Mouse (Mus musculus) heart, embryonic 10.5 days (tissue): ENCODE measurements around the gene Hoxb2. TPM values are rescaled to one million over a fixed set of nuclear protein-coding genes. Genes with fewer than 3 reads are reported as not detected.

ENCODE experiments used
- DNase-seq: peaks from one replicate; pipeline ENCODE4 v3.0.0-alpha.2; 2017; ENCODE audit warnings: low spot score
- H3K27ac ChIP-seq: fragments of 300-500 bp; sonication (generic); 2 replicates; pipeline ENCODE4 v1.5.1; 2016; ENCODE audit warnings: mild to moderate bottlenecking
- H3K27me3 ChIP-seq: fragments of 300-500 bp; sonication (generic); 2 replicates; pipeline ENCODE4 v1.6.1; 2016; ENCODE audit warnings: mild to moderate bottlenecking; ENCODE audit not compliant: poor library complexity, insufficient read depth, severe bottlenecking
- H3K36me3 ChIP-seq: fragments of 300-500 bp; sonication (generic); 2 replicates; pipeline ENCODE4 v1.6.1; 2016; ENCODE audit warnings: mild to moderate bottlenecking, moderate library complexity
- H3K4me1 ChIP-seq: fragments of 300-500 bp; sonication (generic); 2 replicates; pipeline ENCODE4 v1.6.1; 2016; ENCODE audit warnings: mild to moderate bottlenecking
- H3K4me3 ChIP-seq: fragments of 300-500 bp; sonication (generic); 2 replicates; pipeline ENCODE4 v1.5.1; 2016; ENCODE audit warnings: mild to moderate bottlenecking, moderate library complexity
- H3K9me3 ChIP-seq: fragments of 300-500 bp; sonication (generic); 2 replicates; pipeline ENCODE4 v1.6.1; 2016; ENCODE audit warnings: mild to moderate bottlenecking, moderate library complexity
- WGBS: fragments of 180-500 bp; shearing (Covaris S2); methylation state at CpG from one replicate; pipeline ENCODE4 v1.1.7; 2016; 5-methylcytosine and 5-hydroxymethylcytosine counted together
- polyA plus RNA-seq: library from polyadenylated mRNA; unstranded; fragments of >200 nt; fragmentation: Nextera tagmentation; extraction: Ambion mirVana; gene quantifications from 2 replicates; pipeline ENCODE4 v1.2.1, GENCODE M21; 2016

The Hoxb2 gene
- polyA plus RNA-seq: 5.7 and 27.6 TPM in 2 replicates

GRCm38 (mm10) chr11:96350341-96350624, at the start of gene Hoxb2:
Gene Hoxb2, plus strand, starts transcription at chr11:96350525.
- H3K9me3 ChIP-seq: no peaks in the 10 kb centered on the region
- peak within 1 kb of the TSS; percentile 95 for H3K27ac ChIP-seq
- H3K36me3 ChIP-seq: no peaks in the 10 kb centered on the region
- H3K4me3 ChIP-seq: peak within 1 kb of the TSS; percentile 78
- peaks cover 70% of the 10 kb centered on the region for H3K4me1 ChIP-seq
- H3K27me3 ChIP-seq: peaks cover 93% of the 10 kb centered on the region
- no peak for DNase-seq
- WGBS: 5% methylated on average over 2 of the region's 2 CpGs

- Histone ChIP-seq H3K9me3 (no peaks in the 10 kb centered on the region), H3K36me3 (no peaks in the 10 kb centered on the region), H3K4me3 (peak overlapping the region; percentile 40), H3K4me1 (peaks cover 33% of the 10 kb centered on the region), H3K27ac (no peak overlapping the region), H3K27me3 (peaks cover 100% of the 10 kb centered on the region)
- WGBS: 7% methylated on average over 10 of the region's 10 CpGs
- no peak for DNase-seq
Observed at GRCm38 (mm10) chr11:96301064-96301431, 49.3 kb upstream of the Hoxb2 start.

GRCm38 (mm10) chr11:96301837-96302236, 48.5 kb upstream of the Hoxb2 start:
- no peak for DNase-seq
- Histone ChIP-seq H3K27me3 (peaks cover 100% of the 10 kb centered on the region), H3K36me3 (no peaks in the 10 kb centered on the region), H3K4me1 (peaks cover 33% of the 10 kb centered on the region), H3K4me3 (no peak overlapping the region), H3K9me3 (no peaks in the 10 kb centered on the region), H3K27ac (no peak overlapping the region)
- WGBS: under 1% methylated on average over 15 of the region's 15 CpGs

- Histone ChIP-seq H3K36me3 (no peaks in the 10 kb centered on the region), H3K27ac (no peak overlapping the region), H3K27me3 (peaks cover 100% of the 10 kb centered on the region), H3K9me3 (no peaks in the 10 kb centered on the region), H3K4me3 (peak overlapping the region; percentile 57; the same call in 1 of the 2 replicates), H3K4me1 (peaks cover 33% of the 10 kb centered on the region)
- DNase-seq: no peak
- 6% methylated on average over 23 of the region's 23 CpGs for WGBS
Observed at GRCm38 (mm10) chr11:96302381-96303150, 47.8 kb upstream of the Hoxb2 start.

GRCm38 (mm10) chr11:96303151-96304099, 46.9 kb upstream of the Hoxb2 start, which contains the start of gene Hoxb5:
Gene Hoxb5, plus strand, starts transcription at chr11:96303336.
- DNase-seq: no peak
- Histone ChIP-seq H3K9me3 (no peaks in the 10 kb centered on the region), H3K36me3 (no peaks in the 10 kb centered on the region), H3K4me3 (peak within 1 kb of the TSS; percentile 57), H3K4me1 (peaks cover 33% of the 10 kb centered on the region), H3K27me3 (peaks cover 100% of the 10 kb centered on the region), H3K27ac (peak within 1 kb of the TSS; percentile 76)
- WGBS: 1% methylated on average over 69 of the region's 69 CpGs

GRCm38 (mm10) chr11:96304381-96305195, 45.7 kb upstream of the Hoxb2 start:
- Histone ChIP-seq H3K9me3 (no peaks in the 10 kb centered on the region), H3K4me3 (peak overlapping the region; percentile 46), H3K4me1 (peaks cover 26% of the 10 kb centered on the region), H3K36me3 (no peaks in the 10 kb centered on the region), H3K27me3 (peaks cover 100% of the 10 kb centered on the region), H3K27ac (peak overlapping the region; percentile 64)
- WGBS: 2% methylated on average over 38 of the region's 38 CpGs
- no peak for DNase-seq

GRCm38 (mm10) chr11:96305505-96306182, 44.7 kb upstream of the Hoxb2 start:
- DNase-seq: no peak
- H3K27me3 ChIP-seq: peaks cover 100% of the 10 kb centered on the region
- H3K4me1 ChIP-seq: peaks cover 18% of the 10 kb centered on the region
- H3K27ac ChIP-seq: no peak overlapping the region
- 43% methylated on average over 6 of the region's 6 CpGs for WGBS
- no peak overlapping the region for H3K4me3 ChIP-seq
- H3K36me3 ChIP-seq: no peaks in the 10 kb centered on the region
- no peaks in the 10 kb centered on the region for H3K9me3 ChIP-seq

GRCm38 (mm10) chr11:96306183-96306907, 44.0 kb upstream of the Hoxb2 start:
- Histone ChIP-seq H3K4me3 (no peak overlapping the region), H3K27me3 (peaks cover 100% of the 10 kb centered on the region), H3K9me3 (no peaks in the 10 kb centered on the region), H3K4me1 (peaks cover 19% of the 10 kb centered on the region), H3K36me3 (no peaks in the 10 kb centered on the region), H3K27ac (no peak overlapping the region)
- no peak for DNase-seq
- 16% methylated on average over 7 of the region's 7 CpGs for WGBS

- Histone ChIP-seq H3K27ac (no peak overlapping the region), H3K4me1 (peaks cover 25% of the 10 kb centered on the region)
Observed at GRCm38 (mm10) chr11:96306908-96307269, 43.4 kb upstream of the Hoxb2 start.

GRCm38 (mm10) chr11:96308763-96309162, 41.6 kb upstream of the Hoxb2 start:
- no peaks in the 10 kb centered on the region for H3K9me3 ChIP-seq
- DNase-seq: no peak
- H3K4me1 ChIP-seq: peaks cover 24% of the 10 kb centered on the region
- no peaks in the 10 kb centered on the region for H3K36me3 ChIP-seq
- H3K27me3 ChIP-seq: peaks cover 100% of the 10 kb centered on the region
- no peak overlapping the region for H3K27ac ChIP-seq
- H3K4me3 ChIP-seq: no peak overlapping the region
- WGBS: 16% methylated on average over 4 of the region's 4 CpGs

More at GRCm38 (mm10) chr11:96306908-96307269, 43.4 kb upstream of the Hoxb2 start:
- H3K4me3 ChIP-seq: no peak overlapping the region
- no peaks in the 10 kb centered on the region for H3K9me3 ChIP-seq
- WGBS: 9% methylated on average over 13 of the region's 13 CpGs
- DNase-seq: no peak
- no peaks in the 10 kb centered on the region for H3K36me3 ChIP-seq
- H3K27me3 ChIP-seq: peaks cover 100% of the 10 kb centered on the region

GRCm38 (mm10) chr11:96309288-96309687, 41.0 kb upstream of the Hoxb2 start:
- H3K4me1 ChIP-seq: peaks cover 26% of the 10 kb centered on the region
- peaks cover 100% of the 10 kb centered on the region for H3K27me3 ChIP-seq
- no peak overlapping the region for H3K4me3 ChIP-seq
- DNase-seq: no peak
- H3K9me3 ChIP-seq: no peaks in the 10 kb centered on the region
- 15% methylated on average over 4 of the region's 4 CpGs for WGBS
- H3K27ac ChIP-seq: no peak overlapping the region
- H3K36me3 ChIP-seq: no peaks in the 10 kb centered on the region
